Mouse (Mus musculus) CD4-positive, CD25-positive, alpha-beta regulatory T cell, adult 2 months (primary cell): ENCODE data around the gene Mcm3ap.

ENCODE experiments used
- DNase-seq: peaks from one replicate; pipeline ENCODE4 v3.0.0-alpha.2; 2012; ENCODE audit warnings: low read depth, low spot score

Gene Mcm3ap

DNA sequence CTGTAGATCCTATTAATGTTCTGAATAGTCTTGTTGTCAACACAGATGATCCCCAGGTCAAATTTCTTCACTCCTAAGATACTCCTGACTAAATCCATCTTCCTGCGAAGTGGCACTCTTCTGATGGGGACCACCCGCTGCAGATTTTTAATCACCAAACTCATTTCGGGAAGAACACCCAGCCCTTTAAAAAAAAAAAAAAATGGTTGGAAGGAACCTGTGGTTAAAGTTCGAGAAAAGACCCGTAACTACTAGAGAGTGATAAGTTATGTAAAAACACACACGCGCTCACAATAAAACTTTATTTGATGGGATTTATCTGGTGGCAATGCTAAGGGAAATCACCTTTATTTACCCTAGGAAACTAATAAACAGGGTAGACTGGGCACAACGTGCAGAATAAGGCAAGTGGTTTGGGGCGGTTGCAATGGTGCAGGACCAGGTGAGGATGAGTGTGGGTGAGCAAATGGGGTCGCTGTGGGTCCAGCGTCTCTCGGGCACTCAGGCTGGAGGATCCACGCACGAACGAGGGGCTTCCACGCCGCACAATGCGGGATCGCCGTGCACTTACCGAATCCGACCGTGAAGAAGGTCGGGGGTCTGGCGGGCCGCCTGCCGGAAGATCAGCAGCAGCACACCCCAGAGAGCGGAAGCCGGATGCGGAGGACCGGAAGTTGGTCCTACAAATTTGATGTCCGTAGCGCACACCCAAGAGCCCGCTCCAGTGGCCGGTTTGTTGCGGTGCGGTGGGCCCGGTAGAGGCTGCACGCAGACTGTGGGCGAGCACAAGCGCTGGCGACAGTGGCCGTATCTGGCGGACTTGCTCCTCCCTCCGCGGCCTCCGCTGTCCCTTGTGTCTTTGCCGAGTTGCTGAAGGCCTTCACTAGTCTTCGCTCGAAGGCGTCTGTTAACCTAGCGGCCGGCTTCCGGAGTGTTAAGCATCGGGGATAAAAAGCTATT, at the start of gene Mcm3ap, which contains the start of gene Ybey:
Mcm3ap (plus strand) TSS at position 725 of the 960 bp plus-strand sequence.
Ybey (minus strand) TSS at position 912 of the 960 bp plus-strand sequence.
- peak; percentile 90 for DNase-seq

DNA sequence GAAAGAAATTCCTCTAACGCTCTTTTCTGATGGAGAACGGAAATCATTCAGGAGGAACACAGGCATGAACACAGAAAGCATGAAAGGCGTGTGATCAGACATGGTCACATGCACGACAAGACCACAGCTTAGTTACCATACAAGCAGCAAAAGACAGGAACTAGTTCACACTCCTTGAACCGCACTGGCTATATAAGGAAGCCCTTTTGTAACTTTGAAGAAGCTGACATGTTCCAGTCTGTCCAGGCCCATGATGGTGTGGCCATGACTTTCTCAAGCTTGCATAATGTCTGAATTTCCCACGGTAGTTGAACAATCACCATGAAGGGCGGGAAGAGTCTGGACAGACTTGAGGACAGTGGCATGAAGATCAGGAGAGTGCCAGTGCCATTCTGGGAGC, 43.1 kb upstream of the Mcm3ap start:
- no peak for DNase-seq

- no peak for DNase-seq
Measured at GRCm38 (mm10) chr10:76433925-76434324, 34.8 kb upstream of the Mcm3ap start.

DNA sequence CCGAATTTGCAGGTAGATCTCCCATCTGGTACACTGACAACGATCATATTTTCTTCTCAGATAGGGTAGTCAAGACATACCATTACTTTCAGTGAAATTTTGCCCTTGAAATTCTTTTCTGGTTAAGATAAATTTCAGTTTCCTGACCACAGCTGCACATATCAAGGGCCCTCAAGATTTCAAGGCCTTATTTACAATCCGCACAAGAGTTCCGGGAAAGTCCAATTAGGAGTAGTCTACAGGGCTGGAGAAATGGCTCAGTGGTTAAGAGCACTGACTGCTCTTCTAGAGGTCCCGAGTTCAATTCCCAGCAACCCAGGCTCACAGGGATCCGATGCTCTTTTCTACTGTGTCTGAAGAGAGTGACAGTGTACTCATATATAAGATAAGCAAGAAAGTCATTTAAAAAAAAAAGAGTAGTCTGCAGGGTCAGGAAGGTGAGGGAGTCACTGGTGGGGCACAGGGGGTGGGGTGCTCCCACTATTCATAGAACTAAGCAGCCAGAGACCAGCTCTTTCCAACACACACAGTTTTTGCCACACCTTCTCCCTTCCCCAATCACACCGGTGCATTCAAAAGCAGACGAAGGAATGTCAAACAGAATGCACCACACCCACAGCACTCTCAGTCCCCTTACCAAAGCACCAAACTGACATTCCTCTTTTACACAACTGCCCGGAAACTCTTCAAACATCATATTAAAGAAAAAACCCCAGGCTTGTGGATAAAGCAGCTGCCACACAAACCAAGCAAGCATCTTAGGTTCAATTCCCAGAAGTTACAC, 29.4 kb upstream of the Mcm3ap start:
- DNase-seq: no peak

GRCm38 (mm10) chr10:76440281-76440680, 28.4 kb upstream of the Mcm3ap start, which contains the start of gene AC141477.1:
TSS of gene AC141477.1 (minus strand) at chr10:76440444.
- peak; percentile 11 for DNase-seq

DNA sequence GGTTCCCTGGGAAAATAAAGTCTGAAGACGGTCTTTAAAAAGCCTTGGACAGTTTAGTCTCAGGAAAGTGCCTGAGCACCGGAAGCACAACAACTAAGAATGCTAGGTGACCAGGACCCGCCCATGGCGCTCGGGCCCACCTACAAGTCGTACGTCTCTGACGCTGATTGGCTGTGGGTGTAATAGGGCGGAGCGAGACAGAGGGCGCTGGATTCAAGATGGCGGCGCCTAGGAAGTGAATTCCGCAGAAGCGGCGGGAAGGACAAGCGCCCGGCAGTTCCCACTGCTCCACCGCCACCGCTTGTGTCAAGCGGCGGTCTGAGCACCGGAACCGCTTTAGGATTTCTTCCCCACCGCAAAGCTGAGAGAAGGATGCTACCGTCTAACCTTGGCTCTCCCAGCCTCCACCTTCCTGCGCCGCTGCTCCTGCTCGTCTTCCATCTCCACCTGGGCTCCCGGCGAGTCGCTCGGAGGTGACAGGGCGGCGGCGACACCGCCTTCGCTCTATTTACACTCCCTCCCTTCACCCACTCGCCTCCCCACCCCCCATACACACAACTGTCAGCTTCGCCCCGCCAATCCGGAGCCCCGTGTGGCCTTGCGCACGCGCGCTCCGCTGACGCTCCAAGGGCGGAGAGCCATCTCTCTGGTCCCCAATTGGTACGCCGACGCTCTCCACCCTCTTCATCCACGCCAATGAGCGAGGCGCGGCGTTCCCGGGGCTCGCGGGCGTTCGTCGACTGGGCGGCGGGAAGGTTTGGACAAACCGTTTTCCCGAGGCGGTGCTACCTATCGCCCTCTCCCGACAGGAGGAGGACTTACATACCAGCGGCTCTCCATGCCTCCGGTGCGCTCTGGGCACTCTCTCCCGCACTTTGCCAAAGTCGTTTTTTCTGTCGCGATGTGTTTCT, 26.3 kb upstream of the Mcm3ap start, which contains the start of gene Pcnt:
Pcnt (minus strand) TSS at position 609 of the 911 bp plus-strand sequence.
- DNase-seq: peak; percentile 98

GRCm38 (mm10) chr10:76445996-76446681, 22.6 kb upstream of the Mcm3ap start:
- DNase-seq: no peak

GRCm38 (mm10) chr10:76447406-76448229, 21.1 kb upstream of the Mcm3ap start:
- DNase-seq: no peak

DNA sequence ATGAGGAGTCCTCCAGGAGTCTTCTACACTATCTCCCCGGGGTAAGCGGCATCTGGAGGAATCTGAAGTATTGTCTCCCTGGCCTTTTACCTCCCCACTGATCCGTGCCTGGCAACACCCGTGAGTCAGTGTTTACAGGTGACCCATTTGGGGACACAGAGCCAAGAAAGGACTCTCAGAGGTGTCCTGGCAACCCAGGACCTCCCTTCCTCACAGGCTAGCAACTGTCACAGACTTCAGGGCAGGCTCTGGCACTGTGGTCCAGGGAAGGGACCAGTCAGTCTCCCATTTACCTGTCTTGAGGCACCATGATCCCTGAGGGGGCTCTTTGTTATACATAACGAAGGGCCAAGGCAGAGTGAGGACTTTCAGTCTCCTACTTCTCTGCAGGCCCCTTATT, 19.9 kb upstream of the Mcm3ap start, which contains the start of gene 2610028H24Rik:
2610028H24Rik (plus strand) TSS at position 231 of the 400 bp plus-strand sequence.
- DNase-seq: no peak

DNA sequence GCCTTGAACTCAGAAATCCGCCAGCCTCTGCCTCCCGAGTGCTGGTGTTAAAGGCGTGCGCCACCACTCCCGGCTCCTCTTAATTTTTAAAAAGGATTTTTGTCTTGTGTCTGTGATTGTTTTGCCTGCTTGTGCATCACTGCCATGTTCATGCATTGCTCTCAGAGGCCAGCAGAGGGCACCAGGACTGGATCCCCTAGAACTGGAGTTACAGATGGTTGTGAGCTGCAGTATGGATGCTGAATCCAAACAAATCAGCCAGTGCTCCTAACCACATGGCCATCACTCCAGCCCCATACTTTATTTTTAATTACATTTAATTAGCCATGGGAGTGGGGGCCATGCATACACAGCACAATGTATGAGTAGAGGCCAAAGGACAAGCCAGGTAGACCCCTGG, 13.4 kb upstream of the Mcm3ap start:
- DNase-seq: peak; percentile 69

DNA sequence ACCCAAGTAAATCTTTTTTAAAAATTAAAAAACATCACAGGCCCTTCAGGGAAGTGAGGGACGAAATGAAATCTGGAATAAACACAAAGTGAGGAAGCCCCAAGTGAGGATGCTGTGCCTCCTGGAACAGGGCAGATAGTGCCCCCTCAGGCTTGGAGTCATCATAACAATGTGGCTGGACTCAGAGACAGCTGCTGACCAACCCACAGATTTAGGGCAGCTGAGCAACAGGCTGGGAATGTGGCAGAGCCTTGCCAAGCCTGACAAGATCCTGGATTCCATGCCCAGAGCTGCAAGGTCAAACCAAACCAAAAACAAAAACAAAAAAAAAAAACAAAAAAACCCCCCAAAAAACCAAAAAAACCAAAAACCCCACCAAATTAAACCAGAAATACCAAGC, 7.5 kb upstream of the Mcm3ap start:
- DNase-seq: no peak

DNA sequence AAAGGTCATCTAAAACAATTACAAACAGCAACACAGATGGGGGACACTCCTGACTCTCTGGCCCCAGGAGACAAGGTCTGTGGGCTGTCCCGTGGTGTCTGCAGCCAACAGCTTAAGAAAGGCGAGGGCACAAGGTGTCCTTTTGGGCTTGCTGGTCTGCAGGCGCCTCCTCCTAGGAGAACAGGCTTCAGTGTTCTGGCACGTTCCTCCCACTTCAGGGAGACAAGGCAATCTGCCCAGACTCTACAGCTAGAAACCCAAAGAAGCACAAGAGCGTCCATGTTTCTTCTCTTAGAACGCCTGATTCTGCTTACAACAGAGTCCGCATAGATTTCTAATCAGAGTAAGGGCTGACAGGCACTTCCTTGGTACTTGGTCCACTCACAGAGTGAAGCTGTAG, 6.4 kb upstream of the Mcm3ap start:
- no peak for DNase-seq

DNA sequence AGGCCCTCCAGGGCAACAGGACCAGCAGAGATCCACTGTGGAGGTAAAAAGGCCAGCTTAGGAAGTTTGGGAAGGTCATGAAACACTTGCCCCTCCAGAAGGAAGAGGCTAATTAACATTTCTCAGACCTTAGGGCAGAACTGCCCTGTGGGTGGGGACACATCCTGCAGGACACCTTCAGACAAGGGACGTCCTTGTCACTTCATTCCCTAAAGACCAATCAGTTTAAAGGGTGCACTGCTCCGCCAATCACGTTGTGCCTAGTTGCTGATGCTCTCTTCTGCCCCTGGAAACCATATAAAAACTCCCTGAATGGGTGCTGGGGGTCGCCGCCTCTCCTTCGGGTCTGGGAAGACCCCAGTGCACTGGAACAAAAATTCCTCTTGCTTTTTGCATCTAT, 6.0 kb upstream of the Mcm3ap start:
- no peak for DNase-seq

- no peak for DNase-seq
Measured at GRCm38 (mm10) chr10:76473759-76474158, 5.0 kb downstream of the Mcm3ap start.

DNA sequence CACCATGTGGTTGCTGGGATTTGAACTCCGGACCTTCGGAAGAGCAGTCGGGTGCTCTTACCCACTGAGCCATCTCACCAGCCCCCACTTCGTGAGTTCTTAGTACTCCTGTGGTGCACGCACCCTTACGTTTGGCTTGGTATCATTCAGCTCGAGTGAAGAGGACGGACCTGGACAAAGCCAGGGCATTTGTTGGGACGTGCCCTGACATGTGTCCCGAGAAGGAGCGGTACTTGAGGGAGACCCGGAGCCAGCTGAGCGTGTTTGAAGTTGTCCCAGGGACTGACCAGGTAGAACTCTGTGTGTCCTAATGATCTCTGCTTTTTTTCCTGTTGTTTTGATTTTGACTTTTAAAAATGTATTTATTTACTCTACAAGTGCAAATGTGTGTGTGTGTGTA, 12.1 kb downstream of the Mcm3ap start:
- DNase-seq: no peak

GRCm38 (mm10) chr10:76481480-76481879, 12.8 kb downstream of the Mcm3ap start:
- DNase-seq: no peak

DNA sequence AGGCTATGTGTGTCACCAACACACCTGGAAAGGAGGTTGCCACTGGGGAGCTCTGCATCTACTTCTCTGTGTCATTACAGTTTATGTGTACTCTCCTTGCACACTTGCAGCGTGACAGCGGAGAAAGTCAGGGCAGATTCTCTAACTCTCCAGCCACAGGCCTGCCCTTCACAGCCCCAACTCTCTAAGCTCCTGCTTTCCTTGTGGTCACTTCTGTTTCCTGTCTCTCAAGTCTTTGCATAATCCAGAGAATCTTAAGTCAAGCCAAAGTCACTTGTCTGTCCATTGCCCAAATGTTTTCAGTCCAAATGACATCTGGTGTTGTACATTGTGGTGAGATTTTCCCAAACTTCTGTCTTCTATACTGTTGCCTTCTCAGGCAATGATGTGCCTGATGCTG, 17.6 kb downstream of the Mcm3ap start:
- DNase-seq: no peak

GRCm38 (mm10) chr10:76488265-76488664, 19.5 kb downstream of the Mcm3ap start:
- no peak for DNase-seq

- no peak for DNase-seq
Measured at GRCm38 (mm10) chr10:76489205-76489604, 20.5 kb downstream of the Mcm3ap start.

DNA sequence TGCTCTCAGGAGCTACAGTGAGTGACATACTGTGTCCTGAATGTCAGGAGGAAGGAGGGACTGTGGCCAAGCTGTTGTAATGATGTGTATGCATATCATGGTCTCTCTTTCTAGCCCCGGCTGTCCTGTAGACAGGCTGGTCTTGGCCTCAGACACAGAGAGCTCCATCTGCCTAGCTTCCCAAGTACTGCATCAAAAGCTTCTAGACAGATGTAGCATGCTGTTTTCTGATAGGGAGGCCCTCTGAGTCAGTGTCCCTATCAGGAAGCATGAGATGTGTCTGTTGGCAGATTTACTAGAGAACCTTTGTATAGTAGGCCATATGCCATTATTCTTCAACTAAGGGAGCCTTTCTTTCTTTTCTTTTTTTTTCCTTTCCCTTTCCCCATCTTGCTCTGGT, 24.8 kb downstream of the Mcm3ap start:
- DNase-seq: no peak
